Mouse (Mus musculus): Measurements from ENCODE around the gene Zmym3.

Gene Zmym3

DNA sequence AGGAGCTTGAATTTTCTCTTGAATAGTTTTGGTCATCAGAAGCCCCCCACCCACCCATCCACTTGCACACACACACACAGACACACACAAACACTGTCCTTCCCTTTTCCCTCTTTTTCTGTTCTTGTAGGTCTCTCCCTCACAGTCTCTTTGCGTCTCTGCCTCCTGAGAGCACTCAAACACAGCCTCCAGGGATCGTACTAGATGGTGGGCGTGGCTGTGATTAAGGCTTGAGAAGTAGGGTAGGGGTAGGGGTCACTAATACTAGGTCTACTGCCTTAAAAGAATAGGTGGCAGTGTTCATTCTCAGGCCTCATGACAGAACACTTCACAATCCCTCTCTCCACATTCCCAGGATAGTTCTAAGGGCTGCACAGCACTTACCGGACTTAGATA, at the start of gene Zmym3:
Zmym3 (minus strand) TSS at position 150 of the 396 bp plus-strand sequence.
- DNase-seq (ENCODE audit: extremely low read depth, low read depth) = peak; percentile 35

- DNase-seq (ENCODE audit: extremely low read depth, low read depth) = peak; percentile 23
Observed at GRCm38 (mm10) chrX:101451591-101451990, 30.9 kb upstream of the Zmym3 start.

- no peak for DNase-seq (ENCODE audit: extremely low read depth, low read depth)
Observed at GRCm38 (mm10) chrX:101451147-101451546, 30.5 kb upstream of the Zmym3 start.

DNA sequence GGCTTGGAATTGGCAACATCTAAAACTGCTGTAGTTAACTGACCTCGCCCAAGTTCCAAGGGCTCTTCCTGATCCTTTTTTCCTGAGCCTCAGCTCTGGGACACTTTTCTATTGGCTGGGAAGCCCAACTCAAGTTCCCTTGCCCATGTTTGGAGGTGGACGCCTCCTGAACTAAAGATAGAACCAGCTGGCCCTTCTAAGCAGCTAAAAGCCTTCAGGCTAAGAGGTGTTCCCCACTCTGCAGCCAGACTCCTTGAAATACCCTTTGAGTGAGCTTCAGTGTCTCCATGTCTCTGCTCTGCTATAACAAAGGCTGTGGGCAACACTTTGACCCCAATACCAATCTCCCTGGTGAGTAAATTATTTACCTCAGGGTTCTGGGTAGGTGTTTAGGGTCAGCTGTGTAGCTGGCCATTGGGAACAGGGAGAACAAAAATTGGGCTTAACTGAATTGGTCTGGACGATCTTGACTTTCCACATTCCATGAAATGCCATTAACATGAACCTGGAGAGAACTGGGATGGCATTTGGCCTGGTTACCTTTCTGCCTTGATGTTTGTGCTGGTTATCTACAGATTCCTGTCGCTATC, 28.3 kb upstream of the Zmym3 start, which contains the start of gene Itgb1bp2:
Itgb1bp2 (plus strand) TSS at position 203 of the 590 bp plus-strand sequence.
- no peak for DNase-seq (ENCODE audit: extremely low read depth, low read depth)

DNA sequence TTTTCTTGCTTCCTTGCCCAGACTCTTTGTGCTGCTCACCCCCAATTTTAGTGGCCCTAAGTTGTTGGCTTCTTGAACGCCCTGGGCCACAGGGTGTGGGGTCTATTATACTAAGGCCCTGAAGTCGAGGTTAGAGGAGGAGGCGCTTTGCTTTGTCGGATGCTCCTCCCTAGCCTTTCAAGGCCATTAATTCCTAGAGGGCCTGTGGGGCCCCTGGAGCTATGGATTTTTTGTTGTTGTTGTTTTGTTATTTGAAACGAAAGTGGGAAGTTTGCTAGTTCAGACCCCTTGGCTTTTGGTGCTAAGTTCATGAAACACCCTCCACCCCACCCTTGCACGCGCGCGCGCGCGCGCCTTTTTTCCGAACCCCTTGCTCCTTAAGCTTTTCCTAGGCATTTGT, 9.3 kb upstream of the Zmym3 start:
- DNase-seq (ENCODE audit: extremely low read depth, low read depth) = peak; percentile 36

- peak; percentile 99 for DNase-seq (ENCODE audit: extremely low read depth, low read depth)
Observed at GRCm38 (mm10) chrX:101429142-101429949, 8.7 kb upstream of the Zmym3 start, which contains the start of gene Nono. Gene Nono (plus strand): TSS chrX:101429318.

GRCm38 (mm10) chrX:101428785-101429141, 8.1 kb upstream of the Zmym3 start:
- DNase-seq (ENCODE audit: extremely low read depth, low read depth) = no peak

- DNase-seq (ENCODE audit: extremely low read depth, low read depth) = peak; percentile 73
Observed at GRCm38 (mm10) chrX:101427774-101428173, 7.1 kb upstream of the Zmym3 start.

GRCm38 (mm10) chrX:101423462-101423861, 2.8 kb upstream of the Zmym3 start:
- no peak for DNase-seq (ENCODE audit: extremely low read depth, low read depth)

GRCm38 (mm10) chrX:101419725-101420699, 637 bp downstream of the Zmym3 start:
- DNase-seq (ENCODE audit: extremely low read depth, low read depth) = peak; percentile 79

DNA sequence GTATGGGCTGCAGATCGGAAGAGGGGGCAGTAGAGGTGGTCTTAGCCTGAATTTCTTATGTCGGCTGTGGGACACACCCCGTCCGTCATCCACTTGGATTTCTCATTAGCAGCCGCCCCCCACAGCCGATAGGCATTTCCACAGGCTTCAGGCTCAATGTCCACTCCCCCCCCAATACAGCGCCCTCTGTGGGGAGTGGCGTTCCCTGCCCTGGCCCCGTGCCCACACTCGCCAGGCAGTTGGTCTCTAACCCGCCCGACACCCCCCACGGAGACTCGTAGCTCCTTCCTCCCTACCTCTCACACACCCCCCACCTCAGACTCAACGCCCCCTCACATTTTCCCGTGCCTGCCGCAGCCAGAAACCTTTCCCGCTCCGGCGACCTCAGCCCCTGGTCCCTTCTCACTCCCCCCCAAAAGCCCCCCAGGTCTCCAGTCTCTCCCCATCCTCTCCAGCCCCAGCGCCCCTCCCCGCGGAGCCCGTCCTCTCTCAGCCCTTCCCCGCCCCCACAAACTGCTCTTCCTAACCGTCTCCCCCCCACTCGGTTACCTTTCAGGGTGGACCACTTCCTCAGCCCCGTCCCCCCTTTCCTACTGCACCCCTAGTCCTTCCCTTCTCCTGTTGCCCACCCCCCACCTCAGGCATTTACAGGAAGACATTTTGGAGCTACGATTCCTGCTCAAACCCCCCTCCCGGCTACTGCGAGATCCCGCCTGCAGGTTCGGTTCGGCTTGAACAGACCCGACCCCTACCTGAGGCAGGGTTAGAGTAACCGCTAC, 1.5 kb downstream of the Zmym3 start:
- peak; percentile 21 for DNase-seq (ENCODE audit: extremely low read depth, low read depth)

GRCm38 (mm10) chrX:101396459-101396858, 24.2 kb downstream of the Zmym3 start:
- DNase-seq (ENCODE audit: extremely low read depth, low read depth) = no peak

GRCm38 (mm10) chrX:101394341-101394740, 26.3 kb downstream of the Zmym3 start:
- no peak for DNase-seq (ENCODE audit: extremely low read depth, low read depth)

GRCm38 (mm10) chrX:101388866-101389537, 31.6 kb downstream of the Zmym3 start:
- no peak for DNase-seq (ENCODE audit: extremely low read depth, low read depth)

- DNase-seq (ENCODE audit: extremely low read depth, low read depth) = no peak
Observed at GRCm38 (mm10) chrX:101386222-101386621, 34.4 kb downstream of the Zmym3 start.

- no peak for DNase-seq (ENCODE audit: extremely low read depth, low read depth)
Observed at GRCm38 (mm10) chrX:101384439-101385137, 36.1 kb downstream of the Zmym3 start.

DNA sequence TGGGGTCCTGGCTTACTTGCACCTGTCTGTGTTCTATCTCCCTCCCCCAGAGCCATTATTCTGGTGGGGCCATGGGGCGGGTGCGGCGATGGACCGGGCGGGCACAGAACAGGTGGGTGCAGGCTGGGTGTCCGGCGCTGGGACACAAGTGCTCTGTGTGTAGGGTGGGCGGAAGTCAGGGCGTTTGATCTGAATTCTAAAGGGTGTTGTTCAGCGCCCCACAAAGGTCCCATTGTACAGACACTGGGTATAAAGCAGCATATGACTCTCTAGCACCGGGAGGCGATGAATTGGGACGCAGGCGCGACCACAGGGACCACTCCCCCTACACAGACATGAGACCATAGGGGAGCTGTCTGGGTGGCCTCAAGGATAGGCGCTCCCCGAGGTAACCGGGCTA, 37.2 kb downstream of the Zmym3 start:
- DNase-seq (ENCODE audit: extremely low read depth, low read depth) = no peak

DNA sequence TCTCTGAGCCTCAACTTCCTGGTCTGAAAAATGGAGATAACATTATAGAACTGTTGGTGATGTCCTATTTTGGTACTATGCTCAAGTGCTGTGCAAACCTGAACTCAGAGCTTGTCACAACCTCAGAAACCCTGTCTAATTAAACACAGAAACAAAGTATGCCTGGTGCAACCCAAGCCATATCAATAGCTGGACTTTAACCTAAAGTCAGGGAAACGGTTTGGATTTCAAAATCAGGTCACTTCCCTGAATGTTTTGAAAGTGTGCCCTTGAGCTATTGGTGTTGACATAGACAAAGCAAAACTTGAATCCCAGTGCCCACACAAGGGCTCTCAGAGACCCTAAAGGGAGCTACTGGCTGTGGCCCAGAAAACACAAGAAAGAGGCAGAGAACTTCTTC, 40.9 kb downstream of the Zmym3 start:
- no peak for DNase-seq (ENCODE audit: extremely low read depth, low read depth)

DNA sequence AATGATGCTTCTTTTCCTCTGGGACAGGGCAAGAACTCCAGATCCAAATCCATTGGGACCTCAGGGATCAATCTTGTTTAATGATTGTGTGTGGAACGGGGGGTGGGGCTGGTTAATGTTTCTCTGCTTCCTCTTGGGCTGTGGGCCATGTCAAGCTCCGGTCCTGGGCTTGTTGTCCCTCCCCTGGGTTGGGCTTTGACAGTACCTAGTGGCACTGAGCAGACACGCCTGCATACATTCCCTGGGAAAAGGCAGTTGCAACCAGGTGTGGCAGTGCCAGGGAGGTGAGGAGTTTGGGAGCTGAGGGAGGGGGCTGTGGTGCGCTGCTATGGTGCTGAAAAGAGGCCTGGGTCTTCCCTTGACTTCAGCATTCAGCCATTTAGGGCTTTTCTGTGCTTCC, 43.6 kb downstream of the Zmym3 start:
- DNase-seq (ENCODE audit: extremely low read depth, low read depth) = no peak

All from MEL-GATA-1-ER (cell line).